Mouse (Mus musculus) CD4-positive naive resting alpha-beta T cell, adult 76 days (primary cell): ENCODE results near the gene Vps50. TPM values are rescaled to one million over a fixed set of nuclear protein-coding genes. Genes with fewer than 3 reads are reported as not detected.

Experiments used
- total RNA-seq: library from RNA; stranded (reverse); gene quantifications from one replicate; pipeline ENCODE4 v1.2.4, GENCODE M21; 2023

Gene Vps50
- 25.9 TPM for total RNA-seq

DNA sequence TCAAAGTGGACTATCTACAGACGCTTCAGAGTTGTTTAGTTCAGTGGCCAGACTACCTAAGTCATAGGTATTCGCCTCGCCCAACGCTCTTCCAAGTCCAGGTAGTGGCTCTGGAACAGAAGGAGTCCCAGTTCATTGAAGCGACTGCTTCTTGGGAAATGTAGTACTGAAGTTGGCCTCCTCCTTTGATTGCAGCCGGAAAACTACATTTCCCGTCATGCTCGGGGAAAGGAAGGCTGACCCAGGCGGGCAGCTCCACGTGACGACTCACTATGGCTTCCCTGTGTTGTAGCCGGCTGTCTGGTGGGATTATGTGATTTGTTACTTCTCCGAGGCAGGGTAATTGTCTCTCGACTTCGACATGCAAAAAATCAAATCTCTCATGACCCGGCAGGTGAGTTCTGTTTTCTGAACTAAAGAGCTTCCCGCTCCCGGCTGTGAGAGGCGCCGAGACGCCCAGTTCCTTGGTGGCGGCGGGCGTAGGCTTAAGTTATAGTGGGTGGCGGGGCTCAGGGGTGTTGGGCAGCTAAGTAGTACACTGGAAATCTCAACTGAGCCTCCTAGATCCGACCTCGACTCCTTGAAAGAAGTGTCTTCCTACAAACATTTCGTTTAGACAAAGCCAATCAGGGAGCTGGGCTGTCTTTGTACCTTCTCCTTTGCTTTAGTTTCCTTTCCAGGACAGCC lies at the start of gene Vps50, which contains the start of gene Hepacam2:
Vps50 (plus strand) TSS at position 221 of the 687 bp plus-strand sequence.
Hepacam2 (minus strand) TSS at position 137 of the 687 bp plus-strand sequence.

Other genes starting within 250 kb of the Vps50 start
- gene Samd9l, start 98.8 kb upstream of the Vps50 start, total RNA-seq = 57.7 TPM
- gene Hepacam2, start 84 bp upstream of the Vps50 start, total RNA-seq = 0.85 TPM